Mouse (Mus musculus) myocyte (in vitro differentiated cells): ENCODE measurements around the gene Trappc6b. TPM values are rescaled to one million over a fixed set of nuclear protein-coding genes. Genes with fewer than 3 reads are reported as not detected.

Source experiments
- H3K27me3 ChIP-seq: one replicate; pipeline ENCODE4 v1.6.1; 2011; ENCODE audit not compliant: control insufficient read depth, insufficient read depth, insufficient read length
- H3K36me3 ChIP-seq: one replicate; pipeline ENCODE4 v1.6.1; 2011; ENCODE audit not compliant: control insufficient read depth, insufficient read depth
- H3K4me2 ChIP-seq: one replicate; pipeline ENCODE4 v1.6.1; 2011; ENCODE audit warnings: low read depth, control low read depth
- H3K4me3 ChIP-seq: one replicate; pipeline ENCODE4 v1.5.1; 2011; ENCODE audit warnings: mild to moderate bottlenecking, control low read depth, moderate library complexity
- H3K79me2 ChIP-seq: one replicate; pipeline ENCODE4 v1.6.1; 2011; ENCODE audit not compliant: control insufficient read depth, insufficient read depth
- H3ac ChIP-seq: one replicate; pipeline ENCODE4 v1.6.1; 2011; ENCODE audit not compliant: control insufficient read depth, insufficient read length
- CEBPB ChIP-seq: IDR thresholded peaks from 2 replicates; pipeline ENCODE4 v1.6.1; 2011; ENCODE audit warnings: mild to moderate bottlenecking, moderate library complexity; ENCODE audit not compliant: poor library complexity, insufficient read depth, severe bottlenecking
- E2F4 ChIP-seq: IDR thresholded peaks from one replicate; pipeline ENCODE4 v1.6.1; 2011; ENCODE audit warnings: mild to moderate bottlenecking, control low read depth, moderate library complexity; ENCODE audit not compliant: insufficient read depth
- MAX ChIP-seq: IDR thresholded peaks from one replicate; pipeline ENCODE4 v1.6.1; 2011; ENCODE audit warnings: low read depth, mild to moderate bottlenecking, control low read depth
- MYOD1 ChIP-seq, 3 experiments: IDR thresholded peaks; one replicate each; pipeline ENCODE4 v1.6.1; 2011; ENCODE audit warnings: control low read depth in 2 of 3, low read depth in 2 of 3, mild to moderate bottlenecking in 2 of 3, moderate library complexity in 1 of 3; ENCODE audit not compliant: insufficient read length in 2 of 3, control insufficient read depth in 1 of 3
- MYOG ChIP-seq, 3 experiments: IDR thresholded peaks; one replicate each; pipeline ENCODE4 v1.6.1; 2011; ENCODE audit warnings: control low read depth in 2 of 3, low read depth in 2 of 3, mild to moderate bottlenecking in 2 of 3; ENCODE audit not compliant: insufficient read length in 2 of 3, control insufficient read depth in 1 of 3, insufficient read depth in 1 of 3
- POLR2A ChIP-seq: IDR thresholded peaks from one replicate; pipeline ENCODE4 v1.6.1; 2011; ENCODE audit warnings: low read depth, mild to moderate bottlenecking, control low read depth, moderate library complexity; ENCODE audit not compliant: insufficient read length
- POLR2AphosphoS2 ChIP-seq: IDR thresholded peaks from one replicate; pipeline ENCODE4 v1.6.1; 2011; ENCODE audit warnings: low read depth, control low read depth; ENCODE audit not compliant: insufficient read length
- REST ChIP-seq: IDR thresholded peaks from one replicate; pipeline ENCODE4 v1.6.1; 2011; ENCODE audit warnings: mild to moderate bottlenecking, control low read depth, moderate library complexity; ENCODE audit not compliant: insufficient read depth, insufficient read length
- SRF ChIP-seq: IDR thresholded peaks from one replicate; pipeline ENCODE4 v1.6.1; 2011; ENCODE audit warnings: low read depth; ENCODE audit not compliant: control insufficient read depth, insufficient read length
- TCF12 ChIP-seq: IDR thresholded peaks from one replicate; pipeline ENCODE4 v1.6.1; 2011; ENCODE audit warnings: mild to moderate bottlenecking, control low read depth; ENCODE audit not compliant: poor library complexity, insufficient read depth, severe bottlenecking
- TCF3 ChIP-seq: IDR thresholded peaks from one replicate; pipeline ENCODE4 v1.6.1; 2011; ENCODE audit warnings: low read depth, control low read depth; ENCODE audit not compliant: insufficient read length
- USF1 ChIP-seq: IDR thresholded peaks from one replicate; pipeline ENCODE4 v1.6.1; 2011; ENCODE audit warnings: low read depth, mild to moderate bottlenecking, control low read depth, moderate library complexity
- polyA plus RNA-seq: library from polyadenylated mRNA; unstranded; fragments of >200 nt; fragmentation: generic; extraction: Trizol; gene quantifications from one replicate; pipeline ENCODE4 v1.2.1, GENCODE M21; 2012; ENCODE audit warnings: missing spikeins

Trappc6b gene
- 52.0 TPM for polyA plus RNA-seq

- Histone ChIP-seq H3K27me3 (no peaks in the 10 kb centered on the region), H3K79me2 (peaks cover 50% of the 10 kb centered on the region), H3K4me2 (peak within 1 kb of the TSS; percentile 80), H3ac (peak within 1 kb of the TSS; percentile 80), H3K4me3 (peak within 1 kb of the TSS; percentile 85), H3K36me3 (peaks cover 4% of the 10 kb centered on the region)
- TF ChIP-seq MYOG (IDR thresholded peaks at IDR 0.05; ENCODE audit: control insufficient read depth in 1 of 3, insufficient read depth in 1 of 3, insufficient read length in 2 of 3, low read depth in 2 of 3): no peak
- TF ChIP-seq POLR2A: peak; percentile 79
- peak; percentile 88 for TF ChIP-seq POLR2AphosphoS2
Measured at GRCm38 (mm10) chr12:59060993-59061595, at the start of gene Trappc6b. Gene Trappc6b (minus strand): TSS chr12:59061472.

GRCm38 (mm10) chr12:59107926-59108325, 46.7 kb upstream of the Trappc6b start:
- H3ac ChIP-seq: no peak overlapping the region
- no peak overlapping the region for H3K4me2 ChIP-seq
- H3K36me3 ChIP-seq: no peaks in the 10 kb centered on the region

DNA sequence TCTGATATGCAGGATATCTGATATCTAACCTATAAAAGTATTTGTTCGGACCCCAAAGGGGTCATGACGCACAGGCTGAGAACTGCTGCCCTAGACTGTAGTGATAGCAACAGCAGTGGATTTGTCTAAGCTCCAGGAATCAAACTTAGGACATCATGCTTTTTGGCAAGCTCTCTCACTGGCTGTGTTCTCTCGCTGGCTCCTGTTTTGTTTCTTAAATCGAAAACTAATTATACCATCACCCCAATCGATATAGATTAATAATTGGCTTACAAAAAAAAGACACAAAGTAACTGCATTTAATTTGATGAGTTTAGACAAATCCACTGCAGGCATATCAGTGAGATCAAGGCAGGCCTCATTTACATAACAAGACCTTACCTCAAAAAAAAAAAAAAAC, 45.2 kb upstream of the Trappc6b start:
- TF ChIP-seq MAX: no peak
- no peak for TF ChIP-seq REST
- TF ChIP-seq MYOD1 (IDR thresholded peaks at IDR 0.05; ENCODE audit: control insufficient read depth in 1 of 3, insufficient read length in 2 of 3, low read depth in 2 of 3): no peak
- TF ChIP-seq E2F4: no peak
- TF ChIP-seq TCF12: no peak
- TF ChIP-seq TCF3: no peak
- TF ChIP-seq MYOG (IDR thresholded peaks at IDR 0.05; ENCODE audit: control insufficient read depth in 1 of 3, insufficient read depth in 1 of 3, insufficient read length in 2 of 3, low read depth in 2 of 3): no peak
- TF ChIP-seq POLR2AphosphoS2: no peak
- TF ChIP-seq CEBPB: no peak
- TF ChIP-seq USF1: no peak
- TF ChIP-seq POLR2A: no peak
- TF ChIP-seq SRF: no peak
- Histone ChIP-seq H3ac (no peak overlapping the region), H3K4me2 (no peak overlapping the region), H3K79me2 (no peaks in the 10 kb centered on the region), H3K4me3 (no peak overlapping the region), H3K27me3 (no peaks in the 10 kb centered on the region), H3K36me3 (no peaks in the 10 kb centered on the region)

More at GRCm38 (mm10) chr12:59107926-59108325, 46.7 kb upstream of the Trappc6b start:
- Histone ChIP-seq H3K27me3 (no peaks in the 10 kb centered on the region), H3K79me2 (no peaks in the 10 kb centered on the region), H3K4me3 (no peak overlapping the region)
- TF ChIP-seq MYOD1 (IDR thresholded peaks at IDR 0.05; ENCODE audit: control insufficient read depth in 1 of 3, insufficient read length in 2 of 3, low read depth in 2 of 3) (no peak), POLR2AphosphoS2 (no peak), SRF (no peak), POLR2A (no peak), TCF12 (no peak), MYOG (IDR thresholded peaks at IDR 0.05; ENCODE audit: control insufficient read depth in 1 of 3, insufficient read depth in 1 of 3, insufficient read length in 2 of 3, low read depth in 2 of 3) (no peak), TCF3 (no peak), CEBPB (no peak), USF1 (no peak), E2F4 (no peak), MAX (no peak), REST (no peak)

GRCm38 (mm10) chr12:59105914-59106313, 44.6 kb upstream of the Trappc6b start:
- TF ChIP-seq MAX: no peak
- TF ChIP-seq MYOG (IDR thresholded peaks at IDR 0.05; ENCODE audit: control insufficient read depth in 1 of 3, insufficient read depth in 1 of 3, insufficient read length in 2 of 3, low read depth in 2 of 3): no peak
- no peak for TF ChIP-seq CEBPB
- TF ChIP-seq POLR2AphosphoS2: no peak
- no peak for TF ChIP-seq POLR2A
- H3K79me2 ChIP-seq: no peaks in the 10 kb centered on the region
- H3K36me3 ChIP-seq: no peaks in the 10 kb centered on the region
- no peaks in the 10 kb centered on the region for H3K27me3 ChIP-seq
- H3K4me3 ChIP-seq: no peak overlapping the region
- no peak overlapping the region for H3ac ChIP-seq
- H3K4me2 ChIP-seq: no peak overlapping the region

GRCm38 (mm10) chr12:59104771-59105170, 43.5 kb upstream of the Trappc6b start:
- Histone ChIP-seq H3ac (no peak overlapping the region), H3K27me3 (no peaks in the 10 kb centered on the region), H3K79me2 (no peaks in the 10 kb centered on the region), H3K36me3 (no peaks in the 10 kb centered on the region), H3K4me2 (no peak overlapping the region), H3K4me3 (no peak overlapping the region)
- TF ChIP-seq MAX (no peak), POLR2AphosphoS2 (no peak), SRF (no peak), MYOG (IDR thresholded peaks at IDR 0.05; ENCODE audit: control insufficient read depth in 1 of 3, insufficient read depth in 1 of 3, insufficient read length in 2 of 3, low read depth in 2 of 3) (no peak), TCF12 (no peak), E2F4 (no peak), REST (no peak), USF1 (no peak), TCF3 (no peak), CEBPB (no peak), POLR2A (no peak)
